Mouse (Mus musculus) bone marrow macrophage, adult 2 months (primary cell): ENCODE results near the gene Adcy9.

Experiments
- CTCF ChIP-seq: IDR thresholded peaks from 2 replicates; pipeline ENCODE4 v1.5.1; 2012; ENCODE audit warnings: low read depth, mild to moderate bottlenecking, low read length, moderate library complexity
- POLR2A ChIP-seq: IDR thresholded peaks from 2 replicates; pipeline ENCODE4 v1.6.1; 2012; ENCODE audit warnings: mild to moderate bottlenecking, low read depth, low read length, borderline replicate concordance

DNA sequence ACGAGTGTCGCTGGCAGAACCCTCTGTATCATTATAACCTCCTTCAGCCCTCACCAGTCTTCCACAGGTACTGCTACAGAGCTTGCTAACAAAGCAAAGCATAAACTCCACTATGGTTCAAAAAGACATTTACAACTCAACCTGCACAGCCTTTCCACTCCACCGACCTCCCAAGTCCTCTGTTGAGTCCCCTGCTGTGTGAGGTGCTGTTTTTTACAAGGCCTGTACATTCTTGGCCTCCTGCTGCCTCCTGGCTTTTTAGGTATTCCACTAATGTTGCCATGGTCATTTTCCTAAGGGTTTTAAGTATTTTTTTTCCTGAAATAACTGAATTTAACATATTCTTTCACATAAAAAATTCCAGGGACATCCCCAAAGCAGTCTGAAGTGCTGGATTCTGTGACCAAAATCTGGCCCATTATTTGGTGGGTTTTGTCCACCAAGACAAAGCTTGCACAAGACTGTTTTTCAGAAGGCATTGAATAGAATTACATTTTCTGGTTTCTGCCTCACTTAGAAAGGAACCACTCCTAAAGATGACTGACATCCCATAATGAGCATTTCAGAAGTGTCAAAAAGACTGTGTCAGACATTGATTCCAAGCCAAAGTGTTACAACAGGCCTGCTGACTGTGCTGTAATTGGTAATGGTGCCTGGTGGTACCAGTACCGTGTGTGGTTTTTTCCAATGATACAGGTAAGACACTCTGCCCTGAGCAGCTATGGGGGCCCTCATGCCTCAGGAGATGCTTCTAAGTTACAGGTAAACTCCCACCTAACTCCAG is 64.8 kb downstream of the Adcy9 start:
- no peak for TF ChIP-seq CTCF
- TF ChIP-seq POLR2A = no peak
